Mouse (Mus musculus) erythroblast, embryonic 14.5 days (primary cell): Measurements from ENCODE around the gene Card6.

Experiments used
- GATA1 ChIP-seq: IDR thresholded peaks from 2 replicates; pipeline ENCODE4 v1.6.1; 2012; ENCODE audit warnings: low read length, inconsistent platforms, mixed read lengths
- TAL1 ChIP-seq: IDR thresholded peaks from 3 replicates; pipeline ENCODE4 v1.6.1; 2012; ENCODE audit warnings: low read length, inconsistent platforms, mixed read lengths

DNA sequence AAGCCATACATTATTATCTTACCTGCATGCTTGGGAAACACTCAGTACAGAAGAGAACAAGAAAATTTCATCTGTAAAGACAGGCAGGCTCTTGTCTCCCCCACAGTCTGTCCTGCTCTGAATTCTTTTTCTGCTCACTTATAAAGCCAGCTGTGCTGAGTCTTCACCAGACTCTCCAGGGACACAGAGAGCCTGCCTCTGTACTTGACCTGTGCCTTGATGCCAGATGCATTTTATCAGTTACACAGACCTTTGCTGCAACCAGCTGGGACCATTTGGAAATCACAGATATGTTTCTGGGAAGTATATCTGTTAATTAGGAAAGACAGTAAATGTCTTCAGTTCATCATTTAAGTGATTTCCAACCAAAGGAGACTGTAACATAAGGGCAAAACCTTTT, 44.7 kb downstream of the Card6 start, which contains the start of gene C7:
- TF ChIP-seq TAL1 (no peak), GATA1 (no peak)
